Mouse (Mus musculus): ENCODE measurements around the gene Wdr63. TPM values are rescaled to one million over a fixed set of nuclear protein-coding genes. Genes with fewer than 3 reads are reported as not detected.

The Wdr63 gene
- polyA plus RNA-seq (2012; ENCODE audit: low replicate concordance), result not detected in 2 replicates

GRCm38 (mm10) chr3:146107921-146108571, at the start of gene Wdr63:
TSS of gene Wdr63 (minus strand) at chr3:146108130.

GRCm38 (mm10) chr3:146149156-146150057, 41.5 kb upstream of the Wdr63 start, which contains the start of gene Mcoln2:
TSS of gene Mcoln2 (plus strand) at chr3:146149833.

GRCm38 (mm10) chr3:146117258-146117996, 9.5 kb upstream of the Wdr63 start, which contains the start of gene Mcoln3:
TSS of gene Mcoln3 (plus strand) at chr3:146117450.

Other genes with a start within 250 kb of the Wdr63 start
- gene Bcl10, start 185.3 kb downstream of the Wdr63 start, polyA plus RNA-seq (2012; ENCODE audit: low replicate concordance), result 5.8 and 7.9 TPM in 2 replicates
- 23.6 and 33.4 TPM in 2 replicates for gene 2410004B18Rik, start 170.1 kb downstream of the Wdr63 start, polyA plus RNA-seq (2012; ENCODE audit: low replicate concordance)
- gene Syde2, start 120.3 kb downstream of the Wdr63 start, polyA plus RNA-seq (2012; ENCODE audit: low replicate concordance), result 0.43 and 1.2 TPM in 2 replicates
- 0.14 TPM in 1 of 2 replicates, not detected in the other for gene Mcoln3, start 9.3 kb upstream of the Wdr63 start, polyA plus RNA-seq (2012; ENCODE audit: low replicate concordance)
- 0.22 TPM in 1 of 2 replicates, not detected in the other for gene Mcoln2, start 41.7 kb upstream of the Wdr63 start, polyA plus RNA-seq (2012; ENCODE audit: low replicate concordance)
- 0.07 and 0.18 TPM in 2 replicates for gene Lpar3, start 112.8 kb upstream of the Wdr63 start, polyA plus RNA-seq (2012; ENCODE audit: low replicate concordance)